Comparison of ENCODE assay signal across 13 mouse cellular contexts in genomic region chr8:110710593-110710992, GRCm38 (mm10). TPM values are rescaled to one million over a fixed set of nuclear protein-coding genes. Genes with fewer than 3 reads are reported as not detected.
A peak's percentile ranks its signal among the peaks of the same experiment; 100 is the strongest.
DNase-seq lines count a peak whose midpoint lies in the region; ATAC-seq and TF ChIP-seq lines count a peak whose summit lies in the region.
"Had no signal": no experiment of that assay in that cellular context is flagged by ENCODE, and none has a peak within 500 bp of the region (broad histone marks: within the 10 kb centered on the region; RNA-seq: fewer than 3 reads in every experiment).

No protein-coding gene starts in this region.

- H3K36me3 ChIP-seq in heart, embryonic 11.5 days (ENCODE audit: control insufficient read depth, insufficient read depth, low read length), result no peaks in the 10 kb centered on the region
- peaks cover 12% of the 10 kb centered on the region; the same call in 1 of the 2 replicates for H3K36me3 ChIP-seq in kidney, postnatal 0 days (ENCODE audit: insufficient read depth, low read length)
- peaks cover 37% of the 10 kb centered on the region for H3K36me3 ChIP-seq in embryonic facial prominence, embryonic 13.5 days
- peaks cover 26% of the 10 kb centered on the region for H3K36me3 ChIP-seq in limb, embryonic 14.5 days (ENCODE audit: control insufficient read depth, insufficient read depth, low read length)

- no peak for ATAC-seq in heart, embryonic 11.5 days (replicated peaks; ENCODE audit: insufficient number of reproducible peaks, low FRiP score, low TSS enrichment)
- no peak for ATAC-seq in kidney, postnatal 0 days (replicated peaks; ENCODE audit: low FRiP score, low read depth)
- ATAC-seq in embryonic facial prominence, embryonic 13.5 days (ENCODE audit: insufficient number of reproducible peaks, insufficient read depth, low FRiP score, low TSS enrichment, low read depth), result no peak
- ATAC-seq in limb, embryonic 14.5 days (ENCODE audit: low FRiP score, low read depth), result no peak
- ATAC-seq: forebrain, embryonic 13.5 days had no signal

- H3K4me3 ChIP-seq in heart, embryonic 11.5 days (ENCODE audit: low read depth, low read length), result no peak overlapping the region
- no peak overlapping the region for H3K4me3 ChIP-seq in kidney, postnatal 0 days (replicated peaks; ENCODE audit: low read depth, low read length)
- H3K4me3 ChIP-seq in embryonic facial prominence, embryonic 13.5 days, result no peak overlapping the region
- H3K4me3 ChIP-seq in limb, embryonic 14.5 days (replicated peaks; ENCODE audit: low read length), result no peak overlapping the region
- H3K4me3 ChIP-seq: forebrain, embryonic 13.5 days; limb, embryonic 12.5 days had no signal

- no peak for TF ChIP-seq CTCF in kidney, postnatal 0 days (IDR thresholded peaks at IDR 0.05; ENCODE audit: low read depth)

- TF ChIP-seq POLR2A in limb, embryonic 14.5 days (IDR thresholded peaks at IDR 0.05; ENCODE audit: borderline replicate concordance, extremely low read depth, insufficient read depth, insufficient read length), result no peak

- H3K4me1 ChIP-seq in heart, embryonic 11.5 days (ENCODE audit: control insufficient read depth, insufficient read depth, low read length), result peaks cover 53% of the 10 kb centered on the region
- H3K4me1 ChIP-seq in kidney, postnatal 0 days (replicated peaks; ENCODE audit: insufficient read depth, low read length), result peaks cover 6% of the 10 kb centered on the region; the same call in 1 of the 2 replicates
- H3K4me1 ChIP-seq in embryonic facial prominence, embryonic 13.5 days, result peaks cover 47% of the 10 kb centered on the region
- H3K4me1 ChIP-seq in limb, embryonic 14.5 days (ENCODE audit: control insufficient read depth, insufficient read depth, low read length), result peaks cover 17% of the 10 kb centered on the region; the same call in 1 of the 2 replicates

- no peak overlapping the region for H3K9ac ChIP-seq in heart, embryonic 11.5 days (ENCODE audit: low read depth, low read length)
- no peak overlapping the region for H3K9ac ChIP-seq in kidney, postnatal 0 days (ENCODE audit: low read depth, low read length)
- no peak overlapping the region for H3K9ac ChIP-seq in embryonic facial prominence, embryonic 13.5 days
- H3K9ac ChIP-seq in limb, embryonic 14.5 days (ENCODE audit: low read depth, low read length, severe bottlenecking), result 0 out of 2 replicates have a peak overlapping the region, but pooled peaks have one; percentile 16
- H3K9ac ChIP-seq: forebrain, embryonic 13.5 days; limb, embryonic 12.5 days had no signal

- no peak overlapping the region for H3K4me2 ChIP-seq in heart, embryonic 11.5 days
- H3K4me2 ChIP-seq in kidney, postnatal 0 days (ENCODE audit: low read length), result no peak overlapping the region
- no peak overlapping the region for H3K4me2 ChIP-seq in embryonic facial prominence, embryonic 13.5 days
- H3K4me2 ChIP-seq in limb, embryonic 14.5 days (replicated peaks; ENCODE audit: low read depth, low read length, severe bottlenecking), result no peak overlapping the region
- H3K4me2 ChIP-seq: forebrain, embryonic 13.5 days; limb, embryonic 12.5 days had no signal

- no peaks in the 10 kb centered on the region for H3K9me3 ChIP-seq in heart, embryonic 11.5 days (replicated peaks; ENCODE audit: control insufficient read depth, low read length)
- H3K9me3 ChIP-seq in kidney, postnatal 0 days (replicated peaks; ENCODE audit: low read length), result no peaks in the 10 kb centered on the region
- no peaks in the 10 kb centered on the region for H3K9me3 ChIP-seq in embryonic facial prominence, embryonic 13.5 days
- H3K9me3 ChIP-seq in limb, embryonic 14.5 days (ENCODE audit: control insufficient read depth, low read length), result no peaks in the 10 kb centered on the region
- H3K9me3 ChIP-seq: forebrain, embryonic 13.5 days; limb, embryonic 12.5 days had no signal

- 68% methylated on average over 3 of the region's 3 CpGs for WGBS in heart, embryonic 11.5 days (ENCODE audit: insufficient replicate concordance)
- 54% methylated on average over 3 of the region's 3 CpGs for WGBS in kidney, postnatal 0 days
- 53% methylated on average over 3 of the region's 3 CpGs for WGBS in embryonic facial prominence, embryonic 13.5 days
- WGBS in limb, embryonic 14.5 days, result 60% methylated on average over 3 of the region's 3 CpGs

- DNase-seq in heart, adult 9 months (ENCODE audit: low spot score in 2 of 2), result no peak
- no peak for DNase-seq in kidney, postnatal 0 days (ENCODE audit: low spot score)
- DNase-seq in kidney, adult 11 months, result no peak
- no peak for DNase-seq in limb, embryonic 14.5 days (ENCODE audit: low spot score)
- no peak for DNase-seq in adrenal gland, postnatal 25 days
- DNase-seq in testis, postnatal 14 days (ENCODE audit: low spot score), result no peak
- DNase-seq: gastrocnemius, postnatal 36 days; right cerebral cortex, adult 18-20 months; thymus, postnatal 4 days had no signal

- H3K27ac ChIP-seq in heart, embryonic 11.5 days (ENCODE audit: low read depth, low read length), result peak overlapping the region; percentile 70
- H3K27ac ChIP-seq in kidney, postnatal 0 days, result peak overlapping the region; percentile 47
- H3K27ac ChIP-seq in embryonic facial prominence, embryonic 13.5 days, result peak overlapping the region; percentile 73
- H3K27ac ChIP-seq in limb, embryonic 14.5 days (replicated peaks; ENCODE audit: low read depth, low read length), result peak overlapping the region; percentile 58; the same call in 1 of the 2 replicates
- H3K27ac ChIP-seq: forebrain, embryonic 13.5 days had no signal

- no peaks in the 10 kb centered on the region for H3K27me3 ChIP-seq in heart, embryonic 11.5 days (ENCODE audit: control insufficient read depth, insufficient read depth, low read length)
- no peaks in the 10 kb centered on the region for H3K27me3 ChIP-seq in kidney, postnatal 0 days (ENCODE audit: insufficient read depth, low read length)
- H3K27me3 ChIP-seq in embryonic facial prominence, embryonic 13.5 days, result no peaks in the 10 kb centered on the region
- H3K27me3 ChIP-seq in limb, embryonic 14.5 days (ENCODE audit: control insufficient read depth, insufficient read depth, low read length), result no peaks in the 10 kb centered on the region
- H3K27me3 ChIP-seq: forebrain, embryonic 13.5 days; limb, embryonic 12.5 days had no signal

RNA-seq across cellular contexts. Expression of gene Mtss1l, which starts 10.7 kb away (rescaled TPM):
- polyA plus RNA-seq in heart, embryonic 11.5 days (2014; fragmentation: Nextera tagmentation; extraction: Ambion mirVana), result 9.2 and 9.5 TPM in 2 replicates
- polyA plus RNA-seq in kidney, postnatal 0 days (2015; fragmentation: Nextera tagmentation; extraction: Ambion mirVana), result 8.7 and 12.4 TPM in 2 replicates
- polyA plus RNA-seq in embryonic facial prominence, embryonic 13.5 days (2015; fragmentation: Nextera tagmentation; extraction: Ambion mirVana), result 11.0 and 12.6 TPM in 2 replicates
- polyA plus RNA-seq in limb, embryonic 14.5 days (2012; rRNA removed), result 78.7 and 115 TPM in 2 replicates
- 19.1 and 28.0 TPM in 2 replicates for polyA plus RNA-seq in limb, embryonic 14.5 days (2014; fragmentation: Nextera tagmentation; extraction: Ambion mirVana)
- total RNA-seq in adrenal gland, postnatal 25 days (2021), result 23.9 and 27.7 TPM in 2 replicates
